Mouse (Mus musculus) megakaryocyte, embryonic 14.5 days (primary cell): ENCODE results near the gene Orai1. TPM values are rescaled to one million over a fixed set of nuclear protein-coding genes. Genes with fewer than 3 reads are reported as not detected.
A peak's percentile ranks its signal among the peaks of the same experiment; 100 is the strongest.

Experiments used
- H3K27me3 ChIP-seq: replicated peaks from 2 replicates; pipeline ENCODE3; 2012; ENCODE audit warnings: inconsistent platforms
- H3K36me3 ChIP-seq: replicated peaks from 2 replicates; pipeline ENCODE3; 2012; ENCODE audit warnings: low read length, inconsistent platforms, mixed read lengths
- H3K4me1 ChIP-seq: 2 replicates; pipeline ENCODE4 v1.6.1; 2012; ENCODE audit warnings: inconsistent platforms
- H3K4me3 ChIP-seq: replicated peaks from 2 replicates; pipeline ENCODE3; 2012; ENCODE audit warnings: moderate library complexity, mild to moderate bottlenecking, inconsistent platforms
- H3K9me3 ChIP-seq: 2 replicates; pipeline ENCODE4 v1.6.1; 2012; ENCODE audit warnings: inconsistent platforms
- FLI1 ChIP-seq: IDR thresholded peaks from 2 replicates; pipeline ENCODE4 v1.6.1; 2012; ENCODE audit warnings: low read length, inconsistent platforms, mixed read lengths
- GATA1 ChIP-seq: IDR thresholded peaks from 3 replicates; pipeline ENCODE4 v1.6.1; 2012; ENCODE audit warnings: mixed read lengths, low read length, inconsistent platforms, borderline replicate concordance
- polyA plus RNA-seq: library from polyadenylated mRNA; stranded (reverse); fragments of >175 nt; gene quantifications from 2 replicates; pipeline ENCODE4 v1.2.3, GENCODE M21; 2012; ENCODE audit warnings: low replicate concordance; ENCODE audit not compliant: insufficient read depth

Orai1 gene
- polyA plus RNA-seq, 1 experiment, result 111 TPM

- H3K9me3 ChIP-seq, result no peaks in the 10 kb centered on the region
Observed at GRCm38 (mm10) chr5:122994910-122995309, 20.0 kb upstream of the Orai1 start.

GRCm38 (mm10) chr5:122997205-122998204 is 17.4 kb upstream of the Orai1 start:
- TF ChIP-seq GATA1 (no peak), FLI1 (no peak)
- peaks cover 13% of the 10 kb centered on the region for H3K36me3 ChIP-seq
- H3K27me3 ChIP-seq, result no peaks in the 10 kb centered on the region
- no peaks in the 10 kb centered on the region for H3K9me3 ChIP-seq
- peaks cover 34% of the 10 kb centered on the region for H3K4me1 ChIP-seq
- no peak overlapping the region for H3K4me3 ChIP-seq

More at GRCm38 (mm10) chr5:122994910-122995309, 20.0 kb upstream of the Orai1 start:
- no peaks in the 10 kb centered on the region for H3K27me3 ChIP-seq
- H3K4me3 ChIP-seq, result no peak overlapping the region
- peaks cover 13% of the 10 kb centered on the region for H3K36me3 ChIP-seq
- TF ChIP-seq FLI1 (no peak), GATA1 (no peak)
- peaks cover 43% of the 10 kb centered on the region for H3K4me1 ChIP-seq

- peaks cover 6% of the 10 kb centered on the region for H3K36me3 ChIP-seq
- TF ChIP-seq FLI1 (no peak), GATA1 (no peak)
- peaks cover 13% of the 10 kb centered on the region for H3K27me3 ChIP-seq
- H3K4me3 ChIP-seq, result no peak overlapping the region
- no peaks in the 10 kb centered on the region for H3K9me3 ChIP-seq
- peaks cover 27% of the 10 kb centered on the region for H3K4me1 ChIP-seq
Observed at GRCm38 (mm10) chr5:123000901-123001300, 14.0 kb upstream of the Orai1 start.

GRCm38 (mm10) chr5:123005716-123006592 is 8.9 kb upstream of the Orai1 start:
- Histone ChIP-seq H3K4me3 (no peak overlapping the region), H3K4me1 (peaks cover 39% of the 10 kb centered on the region), H3K36me3 (no peaks in the 10 kb centered on the region), H3K9me3 (no peaks in the 10 kb centered on the region), H3K27me3 (peaks cover 30% of the 10 kb centered on the region)
- TF ChIP-seq FLI1 (no peak), GATA1 (no peak)

- no peak overlapping the region for H3K4me3 ChIP-seq
- H3K4me1 ChIP-seq, result peaks cover 35% of the 10 kb centered on the region
- peaks cover 27% of the 10 kb centered on the region for H3K27me3 ChIP-seq
- no peak for TF ChIP-seq FLI1
- TF ChIP-seq GATA1, result no peak
- no peaks in the 10 kb centered on the region for H3K9me3 ChIP-seq
- H3K36me3 ChIP-seq, result no peaks in the 10 kb centered on the region
Observed at GRCm38 (mm10) chr5:123008877-123009493, 5.9 kb upstream of the Orai1 start.

DNA sequence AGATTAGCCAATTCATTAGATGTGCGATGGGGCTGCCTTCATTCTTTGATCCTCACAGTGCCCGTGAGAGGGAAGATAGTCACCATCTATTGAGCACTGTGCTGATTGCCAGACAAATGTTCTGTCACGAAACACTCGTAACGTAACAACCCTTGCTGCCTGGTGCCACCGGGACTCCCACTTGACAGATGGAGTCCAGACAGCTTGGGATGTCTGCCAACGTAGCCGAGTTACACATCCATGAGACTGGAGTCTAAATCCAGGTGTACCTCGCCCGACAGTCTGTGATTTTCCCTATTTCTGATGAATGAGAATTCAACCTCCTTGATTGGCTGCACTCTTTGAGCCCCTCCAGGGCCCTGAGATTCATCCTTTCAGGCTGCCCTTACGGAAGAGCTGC is 5.0 kb upstream of the Orai1 start:
- Histone ChIP-seq H3K4me3 (peak overlapping the region; percentile 4), H3K9me3 (no peaks in the 10 kb centered on the region), H3K4me1 (peaks cover 42% of the 10 kb centered on the region), H3K36me3 (no peaks in the 10 kb centered on the region), H3K27me3 (peaks cover 27% of the 10 kb centered on the region)
- TF ChIP-seq FLI1 (no peak), GATA1 (no peak)

DNA sequence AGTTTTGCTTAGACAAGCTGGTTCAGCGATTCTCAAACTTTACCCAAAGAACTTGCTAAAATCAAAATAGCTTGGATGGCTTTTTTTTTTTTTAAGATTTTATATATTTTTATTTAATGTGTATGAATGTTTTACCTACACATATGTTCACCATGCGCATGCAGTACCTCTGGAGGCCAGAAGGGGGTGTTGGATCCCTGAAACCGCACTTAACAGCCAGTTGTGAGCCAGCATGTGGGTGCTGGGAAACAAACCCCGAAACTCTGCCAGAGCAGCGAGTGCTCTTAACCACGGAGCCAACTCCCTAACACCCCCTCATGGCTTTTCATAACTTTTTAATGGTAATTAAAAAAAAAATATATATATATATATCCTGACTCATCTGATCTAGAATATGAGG is 4.1 kb upstream of the Orai1 start:
- H3K27me3 ChIP-seq, result peaks cover 18% of the 10 kb centered on the region
- H3K4me3 ChIP-seq, result no peak overlapping the region
- H3K9me3 ChIP-seq, result no peaks in the 10 kb centered on the region
- H3K36me3 ChIP-seq, result no peaks in the 10 kb centered on the region
- H3K4me1 ChIP-seq, result peaks cover 37% of the 10 kb centered on the region
- TF ChIP-seq FLI1 (no peak), GATA1 (no peak)

DNA sequence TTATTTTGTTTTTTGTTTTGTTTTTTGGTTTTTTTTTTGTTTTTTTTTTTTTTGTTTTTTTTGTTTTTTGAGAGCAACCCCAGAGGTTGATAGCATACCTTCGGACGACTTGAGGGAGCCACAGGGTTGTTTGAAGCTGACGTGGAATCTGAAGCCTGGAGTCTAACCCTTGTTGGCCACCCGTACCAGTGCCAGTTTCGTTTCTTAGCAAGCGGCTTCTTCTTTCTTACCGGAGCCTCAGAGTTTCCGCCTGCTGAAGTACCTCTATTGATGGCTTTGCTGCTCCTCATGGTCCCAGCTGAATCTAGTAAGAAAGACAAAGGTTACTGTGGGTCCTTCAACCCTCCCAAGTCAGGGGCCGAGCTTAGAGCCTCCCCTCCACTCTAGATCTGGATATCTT is 3.2 kb upstream of the Orai1 start:
- H3K36me3 ChIP-seq, result no peaks in the 10 kb centered on the region
- TF ChIP-seq FLI1 (no peak), GATA1 (no peak)
- H3K4me1 ChIP-seq, result peaks cover 44% of the 10 kb centered on the region
- no peaks in the 10 kb centered on the region for H3K9me3 ChIP-seq
- H3K4me3 ChIP-seq, result no peak overlapping the region
- peaks cover 11% of the 10 kb centered on the region for H3K27me3 ChIP-seq

- Histone ChIP-seq H3K4me3 (peak overlapping the region; percentile 33), H3K27me3 (no peaks in the 10 kb centered on the region), H3K36me3 (peaks cover 16% of the 10 kb centered on the region), H3K9me3 (no peaks in the 10 kb centered on the region), H3K4me1 (peaks cover 64% of the 10 kb centered on the region)
- TF ChIP-seq FLI1 (no peak), GATA1 (no peak)
Observed at GRCm38 (mm10) chr5:123013599-123014315, 1.1 kb upstream of the Orai1 start.
